Mouse (Mus musculus) testis, adult 2 months (tissue): ENCODE results near the gene Vwa8. TPM values are rescaled to one million over a fixed set of nuclear protein-coding genes. Genes with fewer than 3 reads are reported as not detected.

Experiments used
- H3K27ac ChIP-seq: fragments of 200-500 bp; 2 replicates; pipeline ENCODE4 v1.5.1; 2012; ENCODE audit warnings: low read depth, low read length; ENCODE audit not compliant: control insufficient read depth, insufficient read depth
- H3K27me3 ChIP-seq: fragments of 200-500 bp; 2 replicates; pipeline ENCODE4 v1.6.1; 2012; ENCODE audit warnings: mild to moderate bottlenecking, low read length, moderate library complexity; ENCODE audit not compliant: control insufficient read depth, insufficient read depth
- H3K36me3 ChIP-seq: fragments of 200-500 bp; 2 replicates; pipeline ENCODE4 v1.6.1; 2012; ENCODE audit warnings: mild to moderate bottlenecking, low read length; ENCODE audit not compliant: control insufficient read depth, insufficient read depth
- H3K4me1 ChIP-seq: fragments of 200-500 bp; 2 replicates; pipeline ENCODE4 v1.6.1; 2012; ENCODE audit warnings: low read length; ENCODE audit not compliant: control insufficient read depth, insufficient read depth
- H3K4me3 ChIP-seq: fragments of 200-500 bp; 2 replicates; pipeline ENCODE4 v1.5.1; 2012; ENCODE audit warnings: low read depth, mild to moderate bottlenecking, low read length, moderate library complexity, mixed read lengths; ENCODE audit not compliant: control insufficient read depth
- CTCF ChIP-seq: fragments of 200-500 bp; IDR thresholded peaks from 2 replicates; pipeline ENCODE4 v1.5.1; 2012; ENCODE audit warnings: low read depth, mild to moderate bottlenecking, inconsistent platforms, low read length, moderate library complexity; ENCODE audit not compliant: control insufficient read depth, insufficient read depth, insufficient replicate concordance
- POLR2A ChIP-seq: fragments of 200-500 bp; IDR thresholded peaks from 2 replicates; pipeline ENCODE4 v1.6.1; 2012; ENCODE audit warnings: low read depth, mild to moderate bottlenecking, inconsistent platforms, low read length, moderate library complexity; ENCODE audit not compliant: control insufficient read depth
- polyA plus RNA-seq: library from polyadenylated mRNA; depleted of rRNA; stranded (reverse); fragments of >200 nt; gene quantifications from 2 replicates; pipeline ENCODE4 v1.2.3, GENCODE M21; 2012

The Vwa8 gene
- polyA plus RNA-seq, 1 experiment, result 15.6 TPM

DNA sequence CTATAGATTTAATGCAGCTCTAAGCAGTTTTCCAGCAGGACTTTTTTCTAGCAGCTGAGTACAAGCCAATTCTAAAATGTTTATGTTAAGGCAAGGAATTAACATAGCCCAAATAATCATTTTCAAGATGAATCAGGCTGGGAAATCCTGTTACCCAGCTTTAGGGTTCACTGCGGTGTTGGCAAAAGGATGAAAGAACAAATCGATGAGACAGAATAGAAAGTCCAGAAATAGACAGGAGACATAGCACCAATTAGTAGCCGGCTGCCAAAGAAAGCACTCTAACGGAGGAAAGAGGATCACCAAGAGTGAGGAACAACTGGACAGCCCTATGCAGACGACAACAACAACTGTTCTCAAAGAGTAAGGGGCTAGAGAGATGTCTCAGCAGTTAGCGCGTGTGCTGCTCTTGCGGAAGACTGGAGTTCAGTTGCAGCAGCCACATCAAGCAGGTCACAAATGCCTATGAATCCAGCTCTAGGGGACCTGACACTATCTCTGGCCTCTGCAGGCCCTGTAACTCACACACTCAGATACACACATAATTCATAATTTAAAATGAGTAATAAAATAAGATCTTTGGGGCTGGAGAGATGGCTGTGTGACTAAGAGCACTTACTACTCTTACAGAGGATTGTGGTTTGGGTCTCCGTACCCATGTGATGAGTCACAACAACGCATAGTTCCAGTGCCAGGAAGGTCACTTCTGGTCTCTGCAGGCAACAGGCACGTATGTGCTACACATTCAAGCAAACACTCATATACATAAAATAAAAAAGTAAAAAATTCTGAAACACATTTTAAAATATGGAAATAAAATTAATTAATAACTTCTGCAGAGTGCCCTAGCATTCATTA lies 265.9 kb downstream of the Vwa8 start:
- Histone ChIP-seq H3K4me1 (no peaks in the 10 kb centered on the region), H3K4me3 (no peak overlapping the region), H3K27me3 (no peaks in the 10 kb centered on the region), H3K36me3 (no peaks in the 10 kb centered on the region), H3K27ac (no peak overlapping the region)
- TF ChIP-seq CTCF (no peak), POLR2A (no peak)

DNA sequence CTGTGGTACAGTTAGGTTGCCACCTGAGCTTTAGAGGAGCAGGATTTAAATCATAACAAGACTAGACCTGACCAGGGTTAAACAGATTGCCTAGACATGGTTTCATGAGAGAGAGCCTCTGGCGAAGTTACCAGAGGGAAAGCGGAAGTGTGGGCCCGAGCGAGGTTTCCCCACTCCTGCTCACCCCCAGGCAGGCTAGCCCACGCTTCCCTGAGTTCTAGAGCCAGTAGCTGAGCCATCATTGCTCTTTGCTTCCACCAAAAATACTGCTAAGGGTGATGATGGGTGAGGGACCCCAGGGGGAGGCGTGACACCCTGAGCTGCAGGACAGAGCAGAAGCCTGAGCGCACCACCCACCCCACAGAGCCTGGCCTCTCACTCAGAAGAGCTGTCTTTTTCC lies 269.6 kb downstream of the Vwa8 start:
- Histone ChIP-seq H3K36me3 (no peaks in the 10 kb centered on the region), H3K27ac (no peak overlapping the region), H3K27me3 (no peaks in the 10 kb centered on the region), H3K4me3 (no peak overlapping the region), H3K4me1 (no peaks in the 10 kb centered on the region)
- TF ChIP-seq CTCF (no peak), POLR2A (no peak)

DNA sequence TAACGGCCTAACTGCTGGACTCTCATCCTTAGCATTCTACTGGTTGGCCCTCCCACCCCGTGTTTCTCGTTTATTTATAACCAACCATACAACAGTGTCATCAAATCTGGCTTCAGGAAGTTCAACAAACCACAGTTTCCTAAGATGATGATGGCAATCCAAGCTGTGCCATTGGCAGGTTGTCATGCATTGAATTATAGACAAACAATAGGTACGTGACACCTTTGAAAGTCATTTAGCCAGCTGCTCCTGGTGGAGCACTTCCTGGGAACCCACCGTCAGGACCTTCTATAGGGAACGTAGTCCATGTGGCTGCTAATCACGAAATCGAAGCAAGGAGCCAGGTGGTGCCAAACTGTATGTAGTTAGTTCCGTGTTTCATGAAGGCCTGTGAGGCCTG lies 270.5 kb downstream of the Vwa8 start:
- Histone ChIP-seq H3K4me3 (no peak overlapping the region), H3K27ac (no peak overlapping the region), H3K36me3 (no peaks in the 10 kb centered on the region), H3K27me3 (no peaks in the 10 kb centered on the region), H3K4me1 (no peaks in the 10 kb centered on the region)
- TF ChIP-seq POLR2A (no peak), CTCF (no peak)

DNA sequence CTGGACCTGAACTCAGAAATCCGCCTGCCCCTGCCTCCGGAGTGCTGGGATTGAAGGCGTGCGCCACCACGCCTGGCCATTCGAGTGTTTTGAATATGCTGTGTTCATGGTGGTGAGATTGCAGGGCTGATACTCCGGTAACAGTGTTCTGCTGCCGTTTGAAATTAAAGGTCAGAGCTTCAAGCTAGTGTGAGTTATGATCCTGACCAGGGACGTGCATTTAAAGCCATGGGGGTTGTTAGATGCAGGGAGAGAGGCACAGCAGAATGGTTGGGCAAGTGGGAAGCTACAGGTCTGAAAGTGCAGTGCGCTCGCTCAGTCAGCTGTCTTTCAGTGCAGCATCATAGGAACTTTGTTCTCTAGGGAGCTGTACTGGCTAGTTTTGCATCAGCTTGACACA lies 271.8 kb downstream of the Vwa8 start:
- TF ChIP-seq POLR2A (no peak), CTCF (no peak)
- H3K27me3 ChIP-seq, result no peaks in the 10 kb centered on the region

DNA sequence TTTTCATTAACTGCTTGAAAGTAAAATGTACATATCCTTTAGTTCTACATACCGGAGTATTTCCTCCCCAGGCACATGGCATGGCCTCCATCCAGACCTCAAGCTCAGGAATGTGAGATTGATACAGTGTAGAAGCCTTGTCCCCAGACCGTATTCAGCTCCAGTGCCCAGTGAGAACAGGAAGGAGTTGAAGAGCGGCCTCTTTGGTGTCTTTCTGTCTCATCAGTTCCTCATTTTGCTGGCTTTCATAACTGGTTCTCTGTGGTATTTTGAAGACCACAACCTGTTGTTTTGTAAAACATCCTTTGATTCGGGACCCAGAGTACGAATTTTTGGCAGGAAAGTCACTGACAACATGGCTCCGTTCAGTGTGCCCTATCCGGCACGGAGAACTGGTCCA lies 274.6 kb downstream of the Vwa8 start:
- Histone ChIP-seq H3K4me1 (no peaks in the 10 kb centered on the region), H3K4me3 (no peak overlapping the region), H3K27me3 (no peaks in the 10 kb centered on the region), H3K27ac (no peak overlapping the region), H3K36me3 (no peaks in the 10 kb centered on the region)
- TF ChIP-seq CTCF (no peak), POLR2A (no peak)

More for the DNA sequence above, 271.8 kb downstream of the Vwa8 start:
- H3K27ac ChIP-seq, result no peak overlapping the region
- no peaks in the 10 kb centered on the region for H3K36me3 ChIP-seq
- no peak overlapping the region for H3K4me3 ChIP-seq
- H3K4me1 ChIP-seq, result no peaks in the 10 kb centered on the region

DNA sequence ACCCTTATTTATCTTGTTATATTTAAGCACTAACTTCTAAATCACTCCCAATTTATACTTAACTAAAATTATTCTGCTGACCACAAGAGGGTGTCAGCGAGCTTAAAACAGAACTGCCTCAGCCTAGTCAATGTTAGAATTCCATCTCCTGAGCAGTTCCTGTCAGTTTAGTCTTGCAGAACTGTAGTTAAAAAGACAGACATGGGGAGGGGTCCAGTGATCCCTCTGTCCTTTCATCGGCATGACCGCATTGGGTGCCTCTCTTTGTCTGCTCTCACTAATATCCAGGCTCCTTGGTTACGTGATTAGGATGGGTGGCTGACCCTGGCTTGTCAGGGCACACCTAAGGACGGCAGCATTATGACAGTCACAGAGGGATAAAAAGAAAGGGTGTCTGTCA lies 275.8 kb downstream of the Vwa8 start:
- Histone ChIP-seq H3K36me3 (no peaks in the 10 kb centered on the region), H3K27me3 (no peaks in the 10 kb centered on the region), H3K4me1 (no peaks in the 10 kb centered on the region), H3K4me3 (no peak overlapping the region), H3K27ac (no peak overlapping the region)
- no peak for TF ChIP-seq POLR2A
- no peak for TF ChIP-seq CTCF

DNA sequence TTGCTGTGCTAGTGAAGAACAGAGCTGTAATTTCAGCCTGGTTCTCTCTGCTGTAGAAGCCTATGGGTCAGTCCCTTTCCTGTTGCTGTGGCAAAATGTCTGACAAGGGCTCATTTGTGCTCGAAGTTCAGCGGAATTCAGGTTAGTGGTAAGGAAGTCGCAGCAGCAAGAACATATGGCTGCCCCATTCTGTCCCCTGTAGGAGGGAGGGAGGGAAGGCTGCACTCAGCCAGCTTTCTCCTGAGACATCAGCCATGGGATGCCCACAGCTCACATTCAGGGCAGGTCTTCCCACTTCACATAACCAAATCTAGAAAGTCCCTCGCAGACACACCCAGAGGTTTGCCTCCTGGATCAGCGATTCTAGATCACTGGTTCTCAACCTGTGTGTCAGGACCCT lies 277.3 kb downstream of the Vwa8 start:
- Histone ChIP-seq H3K27me3 (no peaks in the 10 kb centered on the region), H3K4me3 (no peak overlapping the region), H3K27ac (no peak overlapping the region), H3K36me3 (no peaks in the 10 kb centered on the region), H3K4me1 (no peaks in the 10 kb centered on the region)
- TF ChIP-seq POLR2A (no peak), CTCF (no peak)

DNA sequence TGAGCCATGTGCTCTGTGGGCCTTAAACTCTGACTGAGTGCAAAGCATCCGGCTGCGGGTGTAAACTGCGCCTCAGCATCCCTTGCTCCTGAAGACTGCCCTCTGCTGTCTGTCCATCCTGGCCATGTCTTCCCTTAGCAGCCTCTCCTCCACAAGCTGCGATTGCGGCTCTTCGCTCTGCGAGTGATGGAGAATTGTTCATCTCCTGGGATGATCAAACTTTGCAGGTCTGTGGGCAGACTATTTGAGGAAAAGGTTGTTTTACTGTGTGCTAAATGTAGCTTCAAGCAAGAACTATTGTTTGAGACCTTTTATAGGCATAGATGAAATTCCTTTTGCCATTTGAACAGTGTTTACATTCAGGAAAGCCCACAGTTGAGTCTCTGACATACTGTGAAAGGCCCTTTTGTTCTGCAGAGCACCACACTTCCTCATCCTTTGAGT lies 286.1 kb downstream of the Vwa8 start:
- H3K27ac ChIP-seq, result no peak overlapping the region
- no peaks in the 10 kb centered on the region for H3K36me3 ChIP-seq
- TF ChIP-seq POLR2A (no peak), CTCF (peak; percentile 34; the same call in 1 of the 2 replicates)

More for the DNA sequence above, 286.1 kb downstream of the Vwa8 start:
- Histone ChIP-seq H3K4me3 (no peak overlapping the region), H3K4me1 (no peaks in the 10 kb centered on the region), H3K27me3 (no peaks in the 10 kb centered on the region)
